ENCODE assay signal across 17 mouse cellular contexts in the genomic region with DNA sequence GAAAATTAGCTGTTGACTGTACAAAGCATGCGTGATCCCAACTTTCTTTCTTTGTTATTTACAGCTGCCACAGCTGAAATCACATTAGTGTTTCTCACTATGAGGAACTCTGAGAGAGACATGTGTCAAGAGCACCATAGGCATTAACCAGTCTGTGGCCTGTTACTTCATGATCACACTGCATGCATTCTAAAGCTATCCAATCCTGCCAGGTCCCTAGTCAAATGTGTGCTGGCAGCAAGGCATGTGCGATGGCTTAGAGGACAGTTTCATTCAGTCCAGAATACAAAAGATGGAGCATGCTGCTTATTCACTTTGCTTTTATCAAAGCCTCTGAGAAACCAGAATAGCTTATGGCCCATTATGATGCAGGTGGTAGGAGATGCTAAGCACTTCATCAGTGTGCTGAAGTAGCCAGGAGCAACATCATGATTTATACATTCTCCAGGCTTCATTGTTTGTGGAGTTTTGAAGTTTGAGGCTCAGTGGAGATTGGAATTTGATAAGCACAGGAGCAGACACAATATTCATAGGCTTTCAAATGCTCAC.
DNase-seq lines count a peak whose midpoint lies in the region; ATAC-seq lines count a peak whose summit lies in the region.
"Had no signal": no experiment of that assay in that cellular context is flagged by ENCODE, and none has a peak within 500 bp of the region (broad histone marks: within the 10 kb centered on the region; RNA-seq: fewer than 3 reads in every experiment).

No protein-coding gene starts in this region.

- 50% methylated on average over 2 of the region's 2 CpGs for WGBS in forebrain, embryonic 14.5 days
- 92% methylated on average over 2 of the region's 2 CpGs for WGBS in forebrain, embryonic 10.5 days
- 61% methylated on average over 2 of the region's 2 CpGs for WGBS in midbrain, embryonic 12.5 days
- 74% methylated on average over 2 of the region's 2 CpGs for WGBS in midbrain, embryonic 11.5 days
- WGBS in forebrain, embryonic 16.5 days, result 49% methylated on average over 2 of the region's 2 CpGs

- peak; percentile 50; the same call in 1 of the 2 replicates for ATAC-seq in forebrain, embryonic 14.5 days
- ATAC-seq in midbrain, embryonic 12.5 days (ENCODE audit: low FRiP score, low read depth), result peak; percentile 71
- ATAC-seq in midbrain, embryonic 11.5 days (ENCODE audit: low FRiP score), result no peak
- peak; percentile 72; the same call in 1 of the 2 replicates for ATAC-seq in forebrain, embryonic 16.5 days
- no peak for ATAC-seq in activated CD4-positive, CD25-positive, alpha-beta regulatory T cell, adult 4 months
- ATAC-seq: intestine, embryonic 15.5 days had no signal

- H3K9ac ChIP-seq in forebrain, embryonic 14.5 days (ENCODE audit: low read length), result no peak overlapping the region
- no peak overlapping the region for H3K9ac ChIP-seq in midbrain, embryonic 12.5 days (replicated peaks)
- H3K9ac ChIP-seq in midbrain, embryonic 11.5 days (ENCODE audit: low read length), result no peak overlapping the region
- no peak overlapping the region for H3K9ac ChIP-seq in forebrain, embryonic 16.5 days (replicated peaks; ENCODE audit: low read depth, low read length)
- H3K9ac ChIP-seq: embryonic facial prominence, embryonic 15.5 days; heart, embryonic 12.5 days; intestine, embryonic 15.5 days had no signal

- no peak overlapping the region for H3K4me2 ChIP-seq in forebrain, embryonic 14.5 days (ENCODE audit: low read length)
- H3K4me2 ChIP-seq in midbrain, embryonic 12.5 days (replicated peaks), result no peak overlapping the region
- no peak overlapping the region for H3K4me2 ChIP-seq in midbrain, embryonic 11.5 days
- no peak overlapping the region for H3K4me2 ChIP-seq in forebrain, embryonic 16.5 days (ENCODE audit: low read length)
- H3K4me2 ChIP-seq: embryonic facial prominence, embryonic 15.5 days; heart, embryonic 12.5 days; intestine, embryonic 15.5 days had no signal

- H3K4me3 ChIP-seq in forebrain, embryonic 14.5 days (ENCODE audit: low read depth, low read length), result no peak overlapping the region
- no peak overlapping the region for H3K4me3 ChIP-seq in forebrain, embryonic 10.5 days
- H3K4me3 ChIP-seq in midbrain, embryonic 12.5 days, result no peak overlapping the region
- H3K4me3 ChIP-seq in midbrain, embryonic 11.5 days (ENCODE audit: low read depth, low read length), result no peak overlapping the region
- no peak overlapping the region for H3K4me3 ChIP-seq in forebrain, embryonic 16.5 days (replicated peaks; ENCODE audit: low read length)
- H3K4me3 ChIP-seq: embryonic facial prominence, embryonic 15.5 days; erythroblast, embryonic 14.5 days; gastrocnemius, adult 2 months; heart, embryonic 12.5 days; intestine, embryonic 15.5 days had no signal

- H3K9me3 ChIP-seq in forebrain, embryonic 14.5 days (replicated peaks; ENCODE audit: control insufficient read depth, low read length), result no peaks in the 10 kb centered on the region
- H3K9me3 ChIP-seq in forebrain, embryonic 10.5 days, result no peaks in the 10 kb centered on the region
- H3K9me3 ChIP-seq in midbrain, embryonic 12.5 days, result no peaks in the 10 kb centered on the region
- no peaks in the 10 kb centered on the region for H3K9me3 ChIP-seq in midbrain, embryonic 11.5 days (ENCODE audit: control insufficient read depth, low read length)
- no peaks in the 10 kb centered on the region for H3K9me3 ChIP-seq in forebrain, embryonic 16.5 days (ENCODE audit: control insufficient read depth, low read length)
- H3K9me3 ChIP-seq: embryonic facial prominence, embryonic 15.5 days; heart, embryonic 12.5 days; intestine, embryonic 15.5 days had no signal

- H3K36me3 ChIP-seq in forebrain, embryonic 14.5 days (ENCODE audit: control insufficient read depth, insufficient read depth, low read length), result no peaks in the 10 kb centered on the region
- no peaks in the 10 kb centered on the region for H3K36me3 ChIP-seq in forebrain, embryonic 10.5 days (replicated peaks)
- H3K36me3 ChIP-seq in midbrain, embryonic 12.5 days, result no peaks in the 10 kb centered on the region
- no peaks in the 10 kb centered on the region for H3K36me3 ChIP-seq in midbrain, embryonic 11.5 days (ENCODE audit: control insufficient read depth, insufficient read depth, low read length)
- no peaks in the 10 kb centered on the region for H3K36me3 ChIP-seq in forebrain, embryonic 16.5 days (ENCODE audit: control insufficient read depth, insufficient read depth)
- H3K36me3 ChIP-seq: embryonic facial prominence, embryonic 15.5 days; heart, embryonic 12.5 days; intestine, embryonic 15.5 days had no signal

- H3K27ac ChIP-seq in forebrain, embryonic 14.5 days (ENCODE audit: low read depth, low read length), result no peak overlapping the region
- no peak overlapping the region for H3K27ac ChIP-seq in forebrain, embryonic 10.5 days
- H3K27ac ChIP-seq in midbrain, embryonic 12.5 days (replicated peaks), result no peak overlapping the region
- no peak overlapping the region for H3K27ac ChIP-seq in midbrain, embryonic 11.5 days (ENCODE audit: low read depth, low read length)
- no peak overlapping the region for H3K27ac ChIP-seq in forebrain, embryonic 16.5 days (ENCODE audit: low read length)
- H3K27ac ChIP-seq: embryonic facial prominence, embryonic 15.5 days; gastrocnemius, adult 2 months; intestine, embryonic 15.5 days had no signal

- H3K4me1 ChIP-seq in forebrain, embryonic 14.5 days (ENCODE audit: control insufficient read depth, insufficient read depth, low read length), result no peaks in the 10 kb centered on the region
- no peaks in the 10 kb centered on the region for H3K4me1 ChIP-seq in forebrain, embryonic 10.5 days
- 0 out of 2 replicates have a peak, but pooled peaks cover 5% of the 10 kb centered on the region for H3K4me1 ChIP-seq in midbrain, embryonic 12.5 days
- H3K4me1 ChIP-seq in midbrain, embryonic 11.5 days (ENCODE audit: control insufficient read depth, insufficient read depth, low read length), result no peaks in the 10 kb centered on the region
- 0 out of 2 replicates have a peak, but pooled peaks cover 3% of the 10 kb centered on the region for H3K4me1 ChIP-seq in forebrain, embryonic 16.5 days (replicated peaks; ENCODE audit: control insufficient read depth, insufficient read depth, low read length)
- H3K4me1 ChIP-seq: embryonic facial prominence, embryonic 15.5 days; heart, embryonic 12.5 days; intestine, embryonic 15.5 days had no signal

- no peaks in the 10 kb centered on the region for H3K27me3 ChIP-seq in forebrain, embryonic 14.5 days (replicated peaks; ENCODE audit: control insufficient read depth, insufficient read depth, low read length)
- no peaks in the 10 kb centered on the region for H3K27me3 ChIP-seq in forebrain, embryonic 10.5 days (ENCODE audit: poor library complexity, severe bottlenecking)
- H3K27me3 ChIP-seq in midbrain, embryonic 12.5 days, result no peaks in the 10 kb centered on the region
- no peaks in the 10 kb centered on the region for H3K27me3 ChIP-seq in midbrain, embryonic 11.5 days (ENCODE audit: control insufficient read depth, insufficient read depth, low read length)
- no peaks in the 10 kb centered on the region for H3K27me3 ChIP-seq in forebrain, embryonic 16.5 days (replicated peaks; ENCODE audit: control insufficient read depth, insufficient read depth, low read length)
- H3K27me3 ChIP-seq: embryonic facial prominence, embryonic 15.5 days; heart, embryonic 12.5 days; intestine, embryonic 15.5 days had no signal

- DNase-seq in forebrain, embryonic 14.5 days (ENCODE audit: low spot score), result peak; percentile 16
- no peak for DNase-seq in forebrain, embryonic 10.5 days (ENCODE audit: extremely low spot score, low spot score)
- DNase-seq in midbrain, embryonic 11.5 days (ENCODE audit: low spot score, missing footprints), result no peak
- DNase-seq in embryo, embryonic 9.5 days (ENCODE audit: extremely low spot score), result no peak
- DNase-seq: adrenal gland, postnatal 14 days; cerebellum, adult 18-20 months; cerebellum, adult 9-11 months; cerebellum, postnatal 36 days; gastrocnemius, adult 2 months; gastrocnemius, postnatal 25 days had no signal

Comparison
In these comparisons a context has a peak if more than half of its experiments do, and no peak if none do; other contexts are left out.
1. ATAC-seq: peak in forebrain, embryonic 14.5 days (single experiment), midbrain, embryonic 12.5 days (single experiment) and forebrain, embryonic 16.5 days (single experiment); none in midbrain, embryonic 11.5 days (single experiment) and activated CD4-positive, CD25-positive, alpha-beta regulatory T cell, adult 4 months (single experiment).